Comparison of ENCODE assay signal across 8 mouse cellular contexts in the genomic region with DNA sequence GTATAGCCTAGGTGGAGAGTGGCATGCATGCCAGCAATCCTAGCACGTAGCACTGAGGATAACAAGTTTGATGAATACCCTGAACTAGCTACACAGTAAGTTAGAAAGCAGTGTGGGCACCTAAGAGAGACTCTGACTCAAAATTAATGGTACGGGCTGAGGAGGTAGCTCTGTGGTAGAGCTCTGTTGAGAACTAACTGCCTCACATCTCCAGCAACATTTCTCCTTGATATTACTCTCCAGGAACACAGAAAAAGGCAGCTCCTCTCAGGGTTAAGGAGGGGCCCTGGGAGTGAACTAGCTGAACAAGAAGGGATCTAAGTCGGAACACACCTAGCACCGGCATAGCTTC. TPM values are rescaled to one million over a fixed set of nuclear protein-coding genes. Genes with fewer than 3 reads are reported as not detected.
DNase-seq lines count a peak whose midpoint lies in the region; ATAC-seq lines count a peak whose summit lies in the region.

No protein-coding gene starts in this region.

- no peak overlapping the region for H3K9ac ChIP-seq in kidney, embryonic 15.5 days
- peak overlapping the region; percentile 35; the same call in 1 of the 2 replicates for H3K9ac ChIP-seq in hindbrain, embryonic 16.5 days (ENCODE audit: low read depth, low read length)
- 0 out of 2 replicates have a peak overlapping the region, but pooled peaks have one; percentile 7 for H3K9ac ChIP-seq in midbrain, embryonic 13.5 days (replicated peaks)

- H3K4me1 ChIP-seq in kidney, embryonic 15.5 days: peaks cover 15% of the 10 kb centered on the region
- peaks cover 21% of the 10 kb centered on the region for H3K4me1 ChIP-seq in embryonic facial prominence, embryonic 10.5 days
- H3K4me1 ChIP-seq in hindbrain, embryonic 16.5 days (ENCODE audit: control insufficient read depth, insufficient read depth, low read depth, low read length): peaks cover 13% of the 10 kb centered on the region
- peaks cover 17% of the 10 kb centered on the region for H3K4me1 ChIP-seq in midbrain, embryonic 13.5 days (replicated peaks)

- peak overlapping the region; percentile 62 for H3K4me2 ChIP-seq in kidney, embryonic 15.5 days
- peak overlapping the region; percentile 72 for H3K4me2 ChIP-seq in hindbrain, embryonic 16.5 days (ENCODE audit: low read length)
- peak overlapping the region; percentile 86 for H3K4me2 ChIP-seq in midbrain, embryonic 13.5 days (replicated peaks)

- ATAC-seq in kidney, embryonic 15.5 days (replicated peaks; ENCODE audit: low FRiP score): no peak; the same call in 1 of the 2 replicates
- no peak for ATAC-seq in hindbrain, embryonic 16.5 days
- ATAC-seq in midbrain, embryonic 13.5 days: no peak; the same call in 1 of the 2 replicates
- no peak for ATAC-seq in activated CD4-positive, CD25-positive, alpha-beta regulatory T cell, adult 4 months

- 44% methylated on average over 4 of the region's 4 CpGs for WGBS in kidney, embryonic 15.5 days
- 46% methylated on average over 4 of the region's 4 CpGs for WGBS in embryonic facial prominence, embryonic 10.5 days
- 40% methylated on average over 4 of the region's 4 CpGs for WGBS in hindbrain, embryonic 16.5 days
- WGBS in midbrain, embryonic 13.5 days: 42% methylated on average over 4 of the region's 4 CpGs

- H3K4me3 ChIP-seq in kidney, embryonic 15.5 days (replicated peaks): peak overlapping the region; percentile 91
- peak overlapping the region; percentile 68 for H3K4me3 ChIP-seq in embryonic facial prominence, embryonic 10.5 days
- H3K4me3 ChIP-seq in hindbrain, embryonic 16.5 days (ENCODE audit: low read length): peak overlapping the region; percentile 75
- H3K4me3 ChIP-seq in midbrain, embryonic 13.5 days (replicated peaks): peak overlapping the region; percentile 73

- H3K27me3 ChIP-seq in kidney, embryonic 15.5 days: no peaks in the 10 kb centered on the region
- no peaks in the 10 kb centered on the region for H3K27me3 ChIP-seq in embryonic facial prominence, embryonic 10.5 days (replicated peaks; ENCODE audit: low read depth, poor library complexity, severe bottlenecking)
- H3K27me3 ChIP-seq in hindbrain, embryonic 16.5 days (replicated peaks; ENCODE audit: control insufficient read depth, insufficient read depth, low read length): no peaks in the 10 kb centered on the region
- H3K27me3 ChIP-seq in midbrain, embryonic 13.5 days: no peaks in the 10 kb centered on the region

- no peak for DNase-seq in kidney, postnatal 25 days
- DNase-seq in embryonic facial prominence, embryonic 10.5 days (ENCODE audit: low spot score): no peak
- DNase-seq in urinary bladder, postnatal 10 days (ENCODE audit: low spot score): no peak
- no peak for DNase-seq in spleen, postnatal 10 days (ENCODE audit: low spot score in 2 of 2)

- H3K36me3 ChIP-seq in kidney, embryonic 15.5 days: peaks cover 31% of the 10 kb centered on the region
- peaks cover 38% of the 10 kb centered on the region for H3K36me3 ChIP-seq in embryonic facial prominence, embryonic 10.5 days (replicated peaks)
- H3K36me3 ChIP-seq in hindbrain, embryonic 16.5 days (ENCODE audit: control insufficient read depth, insufficient read depth, low read length): peaks cover 3% of the 10 kb centered on the region; the same call in 1 of the 2 replicates
- peaks cover 21% of the 10 kb centered on the region for H3K36me3 ChIP-seq in midbrain, embryonic 13.5 days

- H3K9me3 ChIP-seq in kidney, embryonic 15.5 days (replicated peaks): no peaks in the 10 kb centered on the region
- H3K9me3 ChIP-seq in embryonic facial prominence, embryonic 10.5 days: no peaks in the 10 kb centered on the region
- no peaks in the 10 kb centered on the region for H3K9me3 ChIP-seq in hindbrain, embryonic 16.5 days (ENCODE audit: control insufficient read depth, low read length)
- no peaks in the 10 kb centered on the region for H3K9me3 ChIP-seq in midbrain, embryonic 13.5 days

- peak overlapping the region; percentile 54 for H3K27ac ChIP-seq in kidney, embryonic 15.5 days
- H3K27ac ChIP-seq in embryonic facial prominence, embryonic 10.5 days (replicated peaks): peak overlapping the region; percentile 96
- peak overlapping the region; percentile 67 for H3K27ac ChIP-seq in hindbrain, embryonic 16.5 days (ENCODE audit: low read depth, low read length)
- H3K27ac ChIP-seq in midbrain, embryonic 13.5 days: peak overlapping the region; percentile 22; the same call in 1 of the 2 replicates

RNA-seq across cellular contexts. Expression of gene Usp46, which starts 24.2 kb away (rescaled TPM):
- polyA plus RNA-seq in kidney, embryonic 15.5 days (2015; fragmentation: Nextera tagmentation; extraction: Ambion mirVana): 28.4 and 29.4 TPM in 2 replicates
- 41.6 and 43.2 TPM in 2 replicates for polyA plus RNA-seq in embryonic facial prominence, embryonic 10.5 days (2016; fragmentation: Nextera tagmentation; extraction: Ambion mirVana)
- 37.7 and 40.6 TPM in 2 replicates for polyA plus RNA-seq in hindbrain, embryonic 16.5 days (2015; fragmentation: Nextera tagmentation; extraction: Ambion mirVana)
- 23.9 and 25.2 TPM in 2 replicates for polyA plus RNA-seq in midbrain, embryonic 13.5 days (2015; fragmentation: Nextera tagmentation; extraction: Ambion mirVana)
- 10 to 100 TPM in 1 of 2 experiments, 1 to 10 TPM in 1; 8.4 to 10.6 TPM for polyA plus RNA-seq in activated CD4-positive, CD25-positive, alpha-beta regulatory T cell, adult 4 months (2017; shearing (Covaris generic))

Comparison
In these comparisons a context has a peak if more than half of its experiments do, and no peak if none do; other contexts are left out.
1. H3K27ac ChIP-seq: peak in every context shown above with its lines; median percentile 96 in embryonic facial prominence, embryonic 10.5 days; 67 in hindbrain, embryonic 16.5 days; 54 in kidney, embryonic 15.5 days; 22 in midbrain, embryonic 13.5 days.